Mouse (Mus musculus): ENCODE data around the gene Arl15.
A peak's percentile ranks its signal among the peaks of the same experiment; 100 is the strongest.

Gene Arl15

DNA sequence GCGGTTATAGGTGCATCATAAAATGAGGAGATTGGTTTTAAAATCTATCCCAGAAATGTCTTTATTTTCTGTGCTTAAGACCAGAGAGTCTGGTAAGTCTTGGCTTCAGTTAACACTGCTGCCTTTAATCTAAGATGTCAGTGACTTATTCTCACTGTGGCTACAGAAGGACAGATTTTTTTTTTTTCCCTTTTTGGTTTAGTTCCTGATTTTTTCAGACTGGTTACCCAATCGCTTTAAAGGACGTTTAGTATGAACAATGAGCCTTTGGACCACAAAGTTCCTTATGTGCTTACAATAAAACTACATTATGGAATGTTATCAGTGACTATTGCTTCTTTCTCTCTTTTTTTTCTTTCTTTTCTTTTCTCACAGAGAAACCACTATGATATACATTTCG lies 81.4 kb downstream of the Arl15 start:
- DNase-seq = no peak

DNA sequence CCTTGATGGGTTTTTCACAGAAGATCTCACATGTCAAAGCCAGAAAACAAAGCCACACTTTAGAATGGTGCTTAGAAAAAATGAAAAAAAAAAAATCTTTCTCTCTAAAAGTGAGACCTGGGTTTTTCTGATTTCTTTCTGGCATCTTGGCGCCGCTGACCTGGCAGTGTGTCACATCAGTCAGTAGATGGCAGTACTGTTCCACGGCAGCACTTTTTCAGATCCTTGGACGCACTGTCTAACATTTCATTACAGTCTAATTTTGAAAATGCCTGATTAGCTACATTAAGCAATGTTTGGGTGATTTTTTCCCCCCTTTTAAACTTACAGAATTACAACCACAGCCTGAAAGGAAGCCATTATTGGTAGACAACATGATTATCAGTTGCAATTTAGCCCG lies 83.1 kb downstream of the Arl15 start:
- DNase-seq = peak; percentile 56

DNA sequence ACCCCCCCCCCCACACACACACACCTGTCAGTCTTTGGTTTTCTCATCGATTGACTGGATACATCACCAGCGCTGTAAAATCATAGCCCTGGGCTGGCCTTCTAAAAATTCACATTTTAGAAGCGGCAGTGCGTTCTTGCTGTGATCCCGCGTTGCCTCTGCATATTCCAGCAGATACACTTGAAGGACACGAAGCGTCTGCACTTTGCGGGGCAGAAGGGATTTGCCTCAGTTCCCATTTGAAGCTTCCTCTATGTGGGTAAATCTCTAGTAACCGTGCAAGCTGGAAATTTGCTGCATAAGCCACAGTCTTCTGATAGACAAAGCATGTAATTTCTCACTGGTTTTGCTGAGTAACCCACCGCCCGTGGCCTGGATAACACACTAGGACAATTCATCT lies 84.3 kb downstream of the Arl15 start:
- no peak for DNase-seq

DNA sequence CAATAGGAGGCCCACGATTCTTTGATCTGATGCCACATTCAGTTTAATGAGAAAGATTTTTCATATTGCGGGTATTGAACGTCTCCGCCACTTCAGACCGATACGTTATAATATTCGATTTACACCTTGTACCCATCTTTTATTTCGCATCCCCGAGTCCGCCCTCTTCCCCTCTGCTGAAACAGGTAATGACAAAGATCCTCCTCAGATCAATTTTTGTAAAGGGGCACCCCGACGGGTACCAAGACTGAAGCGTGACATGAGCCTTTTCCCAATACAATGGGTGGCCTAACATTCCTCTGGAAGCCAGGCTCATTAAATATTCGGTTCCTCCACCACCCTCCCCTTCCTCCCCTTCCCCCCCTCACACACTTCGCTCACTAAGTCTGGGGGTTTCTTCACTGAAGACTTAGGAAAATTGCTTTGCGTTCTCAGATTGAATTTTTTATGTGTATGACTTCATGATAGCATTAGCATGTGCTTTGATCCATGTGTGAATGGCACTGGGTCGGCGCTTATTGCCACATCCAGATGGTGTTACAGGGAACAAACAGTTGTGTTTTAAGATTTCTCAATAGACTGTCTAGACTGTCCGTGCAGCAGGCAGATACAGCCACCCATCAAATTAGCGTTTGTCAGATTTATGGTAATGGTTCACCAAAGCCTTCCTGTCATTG lies 85.5 kb downstream of the Arl15 start:
- DNase-seq = no peak

DNA sequence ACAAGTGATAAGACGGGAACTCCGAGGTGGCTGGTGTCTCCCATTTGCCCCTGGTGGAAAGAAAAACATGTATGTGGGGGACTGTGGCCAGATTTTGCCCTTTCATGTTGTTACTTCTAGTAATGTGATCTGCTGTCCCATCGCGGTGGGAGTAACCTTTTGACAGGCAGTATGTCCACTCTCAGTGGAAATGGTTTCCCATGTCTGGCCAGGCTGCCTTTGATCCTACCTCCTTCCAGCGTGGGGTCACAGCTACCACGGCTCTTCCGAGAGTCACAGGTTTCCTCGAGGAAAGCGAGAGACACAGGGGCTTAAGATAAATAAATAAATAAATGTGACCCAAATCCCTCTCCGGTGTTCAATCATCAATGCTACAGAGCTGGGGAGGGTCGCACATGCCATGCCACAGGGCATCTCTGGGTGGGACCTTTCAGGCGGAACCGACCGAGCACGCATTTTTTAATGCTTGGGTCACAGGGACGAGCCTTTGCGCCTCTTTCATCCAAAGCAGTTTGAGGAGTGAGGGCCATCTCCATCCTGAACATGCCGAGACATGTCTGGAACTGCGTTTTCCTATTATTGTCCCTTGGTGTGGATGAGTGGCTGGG lies 86.4 kb downstream of the Arl15 start:
- DNase-seq = no peak

DNA sequence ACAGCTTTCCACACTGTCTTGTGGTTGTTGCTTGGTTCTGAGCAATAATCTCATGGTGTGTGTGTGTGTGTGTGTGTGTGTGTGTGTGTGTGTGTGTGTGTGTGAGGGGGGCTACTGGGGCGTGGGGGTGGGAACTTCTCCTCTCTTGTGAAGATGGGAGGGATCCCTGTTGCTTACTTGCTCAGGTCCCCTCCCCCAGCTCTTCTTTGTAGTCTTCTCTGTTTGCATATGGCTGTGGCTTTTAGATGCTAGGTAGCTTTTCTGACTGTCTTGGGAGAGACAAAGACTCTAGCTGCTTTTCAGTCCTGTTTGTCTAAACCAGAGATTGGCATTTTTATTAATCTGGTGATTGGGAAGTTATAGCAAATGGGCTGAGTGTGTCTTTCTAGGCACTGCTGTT lies 88.7 kb downstream of the Arl15 start:
- DNase-seq = no peak

DNA sequence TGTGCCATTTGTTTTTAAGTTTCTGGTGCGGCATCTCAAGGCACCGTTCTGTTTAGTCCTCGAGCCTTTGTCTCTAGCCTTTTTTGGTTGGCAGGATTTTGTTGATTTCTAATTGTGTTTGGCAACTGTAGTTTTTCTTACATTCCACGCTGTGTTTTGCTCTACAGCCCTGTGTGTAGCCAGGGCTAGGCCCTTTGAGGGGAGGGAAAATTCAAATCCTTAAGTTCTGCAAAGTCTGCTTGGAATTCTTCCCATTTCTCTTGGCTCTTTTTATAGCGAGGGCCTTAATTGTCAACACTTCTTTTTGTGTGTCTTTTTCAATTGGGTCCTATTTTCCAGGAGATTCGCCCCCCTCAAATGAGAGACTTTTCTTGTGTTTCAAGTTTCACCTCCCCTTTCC lies 92.8 kb downstream of the Arl15 start:
- no peak for DNase-seq

DNA sequence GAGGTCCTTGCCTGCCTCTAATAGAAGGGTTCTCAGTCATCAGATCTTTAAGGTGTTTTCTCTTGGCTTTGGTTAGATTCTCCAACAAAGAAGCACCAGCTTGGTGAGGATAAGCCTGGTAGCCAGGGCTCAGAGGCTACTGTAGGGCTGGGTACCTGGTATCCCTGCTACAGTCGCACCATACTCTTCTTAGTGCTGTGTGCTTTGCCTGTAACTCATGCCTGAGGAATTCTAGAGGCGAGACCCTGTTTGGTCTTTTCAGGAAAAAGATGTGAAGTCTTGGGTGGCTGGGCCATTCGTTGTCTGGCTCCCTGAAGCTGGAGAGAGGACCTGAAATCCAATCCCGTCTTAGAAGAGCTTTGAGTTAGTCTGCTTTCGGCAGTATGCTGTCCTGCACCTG lies 93.8 kb downstream of the Arl15 start:
- no peak for DNase-seq

DNA sequence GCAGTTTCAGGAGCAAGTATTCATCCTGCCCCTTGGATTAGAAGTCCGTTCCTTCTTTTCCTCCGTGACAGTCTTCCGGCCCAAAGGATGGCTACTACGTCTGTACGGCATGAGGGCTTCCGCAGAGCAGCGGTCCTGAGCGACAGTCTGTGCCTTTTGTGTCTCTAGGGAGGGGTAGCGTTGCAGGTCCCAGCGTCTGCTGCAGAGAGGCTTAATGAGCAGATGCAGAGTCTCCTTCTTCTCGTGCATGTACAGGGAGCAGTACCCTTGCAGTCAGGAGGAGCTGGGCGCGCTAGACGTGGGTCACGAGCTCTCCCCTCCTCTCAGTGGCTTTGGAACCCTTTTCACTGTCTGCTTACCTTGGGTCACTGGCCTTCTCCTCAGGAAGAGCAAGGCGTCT lies 94.4 kb downstream of the Arl15 start:
- DNase-seq = no peak

DNA sequence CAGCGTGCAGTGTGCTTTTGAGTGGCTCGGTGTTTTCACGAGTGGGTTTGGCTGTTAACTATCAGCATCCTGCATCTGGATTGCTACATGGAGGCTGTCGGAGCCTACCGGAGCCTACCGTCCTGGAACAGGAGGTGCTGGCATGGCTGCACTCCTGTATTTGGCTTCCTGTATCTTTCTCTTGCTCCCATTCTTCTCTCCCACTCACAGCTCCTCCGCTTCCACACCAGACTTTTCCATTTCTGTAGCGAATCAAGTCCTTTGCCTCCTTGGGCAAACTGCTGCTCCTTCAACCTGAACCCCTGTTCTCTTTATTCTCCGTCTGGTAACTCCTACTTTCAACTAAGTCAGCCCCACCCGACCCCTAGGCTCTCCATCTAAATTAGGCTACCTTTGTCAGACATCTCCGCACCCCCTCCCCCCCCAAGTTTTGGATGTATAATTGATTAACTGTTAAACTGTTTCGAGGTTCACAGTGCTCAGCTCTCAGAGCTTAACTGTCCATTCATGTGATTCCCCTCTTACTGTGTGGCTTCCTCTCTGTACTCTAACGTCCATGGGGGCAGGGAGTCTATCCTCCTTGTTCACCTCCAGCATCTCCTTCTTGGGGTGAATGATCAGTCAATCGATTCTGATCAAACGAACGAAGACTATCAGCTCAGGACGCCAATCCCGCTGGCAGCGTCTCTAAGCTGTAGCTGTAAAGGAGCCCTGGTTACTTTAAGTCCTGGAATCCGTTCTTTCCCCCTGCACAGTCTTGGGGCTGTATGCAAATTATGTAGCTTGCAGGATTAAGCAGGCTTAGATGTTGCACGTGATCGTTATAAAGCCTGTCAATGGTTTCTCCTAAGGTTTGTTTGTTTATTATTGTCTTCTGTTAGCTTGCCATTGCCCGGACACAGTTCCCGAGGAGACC lies 95.1 kb downstream of the Arl15 start:
- DNase-seq = no peak

DNA sequence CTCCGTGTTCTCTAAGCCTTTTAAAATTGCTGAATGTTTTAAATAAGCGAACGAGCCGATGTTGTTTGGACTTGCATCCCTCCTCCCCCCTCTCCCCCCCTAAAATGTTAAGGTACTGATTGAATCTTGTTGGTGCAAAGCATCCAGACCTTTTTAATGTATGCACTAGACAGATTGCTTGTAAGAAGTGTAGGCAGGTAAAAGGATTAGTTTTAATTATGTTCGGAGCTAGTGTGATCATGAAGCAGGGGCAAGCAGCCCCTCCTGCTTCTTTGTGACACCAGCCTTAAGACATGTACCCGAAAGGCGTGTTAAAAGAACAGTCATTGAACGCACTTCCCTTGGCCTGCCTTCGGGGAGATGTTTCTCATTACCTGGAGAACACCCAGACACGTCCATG lies 102.4 kb downstream of the Arl15 start:
- no peak for DNase-seq

DNA sequence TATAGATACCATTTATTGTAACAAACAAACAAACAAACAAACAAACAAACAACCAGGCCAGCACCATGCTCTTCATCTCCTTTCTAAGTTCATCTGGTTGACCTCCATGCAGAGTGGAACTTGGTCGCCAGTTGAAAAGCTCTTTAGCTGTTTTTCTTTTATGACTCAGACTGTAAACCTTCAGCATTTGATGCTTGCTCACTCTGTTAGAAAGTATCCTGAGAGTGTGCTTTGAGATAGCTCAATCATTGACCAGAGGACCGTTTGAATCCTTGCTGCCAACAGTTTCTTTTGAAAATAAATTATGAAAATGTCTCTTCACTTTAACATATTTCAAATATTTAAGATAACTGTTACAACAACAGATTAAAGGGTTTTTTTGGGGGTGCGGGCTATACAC lies 103.2 kb downstream of the Arl15 start:
- no peak for DNase-seq

DNA sequence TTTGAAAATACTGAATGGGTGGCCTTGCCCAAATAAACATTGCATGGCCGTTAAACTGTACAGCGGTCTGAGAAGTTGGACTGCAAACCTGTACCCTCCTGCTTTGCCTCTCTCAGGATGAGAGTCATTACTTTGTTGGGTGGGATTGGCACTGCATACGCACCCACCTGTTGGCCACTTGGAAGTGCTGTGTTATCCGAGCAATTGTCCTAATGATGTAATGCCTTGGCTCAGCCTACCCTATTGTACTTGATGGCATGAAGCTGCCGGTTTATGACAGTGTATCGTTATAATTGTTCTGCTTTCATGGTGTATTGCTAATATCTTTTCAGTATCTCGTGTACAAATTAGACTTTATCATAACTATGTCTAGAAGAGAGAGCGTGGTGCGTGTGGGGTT lies 103.6 kb downstream of the Arl15 start:
- DNase-seq = no peak

DNA sequence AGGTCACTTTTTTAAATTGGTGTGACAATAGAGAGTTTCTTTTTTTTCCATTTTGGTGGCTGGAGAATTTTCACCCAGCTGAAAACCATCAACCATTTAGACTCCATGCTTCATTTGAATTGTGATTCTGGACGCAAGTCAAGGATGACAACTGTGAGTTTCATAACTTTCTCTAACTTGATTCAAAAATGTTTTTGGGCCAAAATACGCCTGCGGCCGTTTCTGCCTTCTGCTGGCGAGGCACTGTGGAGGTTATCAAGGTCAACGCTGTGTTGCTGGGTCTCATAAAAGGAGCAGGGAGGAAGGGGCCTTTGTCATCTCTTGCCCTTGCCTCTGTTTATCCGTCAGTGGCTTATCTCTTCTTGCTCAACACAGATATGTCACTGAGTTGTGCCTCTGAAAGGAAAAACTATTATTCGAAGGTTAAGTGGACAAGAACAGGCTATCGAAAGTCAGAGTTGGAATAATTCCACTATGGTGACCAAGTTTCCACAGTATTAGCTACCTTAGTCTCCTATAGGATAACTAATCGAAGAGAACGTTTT lies 106.8 kb downstream of the Arl15 start:
- DNase-seq = no peak

DNA sequence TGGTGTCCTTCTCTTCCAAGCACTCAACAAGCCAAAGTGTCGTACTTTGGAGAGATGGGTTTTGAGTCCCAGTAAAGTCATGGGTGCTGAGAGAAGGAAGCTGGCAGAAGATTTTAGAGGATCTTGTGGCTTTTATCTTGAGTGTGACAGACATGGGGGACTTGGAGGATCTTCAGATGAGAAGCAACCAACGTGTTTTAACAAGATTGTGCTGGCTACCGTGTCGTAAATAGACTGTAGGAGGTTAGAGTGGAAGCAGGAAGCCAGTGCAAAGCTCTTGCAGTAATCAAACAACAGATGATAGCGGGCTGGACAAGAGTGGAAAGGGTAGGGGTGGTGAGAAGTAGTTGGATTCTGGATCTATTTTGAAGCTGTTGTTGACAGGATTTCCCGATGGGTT lies 109.0 kb downstream of the Arl15 start:
- DNase-seq = no peak

DNA sequence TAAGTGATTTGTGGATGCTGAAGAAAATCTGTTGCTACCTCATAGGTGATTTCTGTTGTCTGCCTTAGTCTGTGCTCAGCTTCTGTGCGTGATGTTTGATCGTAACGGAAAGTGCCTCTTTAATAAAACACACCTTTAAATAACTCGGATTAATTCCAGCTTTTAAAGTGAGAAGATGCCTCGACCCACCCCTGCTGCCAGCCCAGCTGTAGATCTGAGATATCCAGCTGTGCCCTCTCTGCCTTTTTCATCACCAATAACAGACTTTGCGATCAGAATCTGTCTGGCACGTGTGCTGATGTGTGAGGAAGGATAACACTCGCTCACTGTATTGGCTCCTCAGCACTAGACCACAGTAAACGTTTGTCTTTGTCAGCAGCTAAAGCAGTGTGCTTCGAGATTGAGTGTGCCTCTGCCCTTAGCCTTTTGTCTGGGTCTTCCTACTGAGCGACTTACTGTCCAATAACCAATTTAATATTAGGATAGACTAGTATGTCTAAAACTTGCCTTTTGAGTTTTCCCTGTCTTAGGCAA lies 117.7 kb downstream of the Arl15 start:
- no peak for DNase-seq

DNA sequence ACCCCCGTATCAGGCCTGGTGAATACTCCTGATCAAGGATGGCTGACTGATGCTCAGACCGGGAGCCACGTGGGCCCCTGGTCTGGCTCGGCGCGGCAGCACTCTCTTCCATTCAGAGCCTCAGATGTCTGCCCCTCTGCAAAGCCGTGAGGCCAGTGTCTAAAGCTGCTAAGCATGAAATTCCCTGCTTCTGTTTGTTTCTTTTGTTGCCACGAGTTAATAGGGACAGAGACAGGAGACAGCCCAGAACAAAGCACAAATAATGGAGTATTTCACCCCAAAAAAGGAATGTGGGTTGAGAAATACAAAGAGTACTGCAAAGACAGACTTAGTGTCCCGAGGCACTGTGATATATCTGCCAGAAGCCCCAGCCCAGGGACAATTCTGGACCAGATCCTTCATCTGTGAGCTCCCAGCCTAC lies 120.3 kb downstream of the Arl15 start:
- no peak for DNase-seq

DNA sequence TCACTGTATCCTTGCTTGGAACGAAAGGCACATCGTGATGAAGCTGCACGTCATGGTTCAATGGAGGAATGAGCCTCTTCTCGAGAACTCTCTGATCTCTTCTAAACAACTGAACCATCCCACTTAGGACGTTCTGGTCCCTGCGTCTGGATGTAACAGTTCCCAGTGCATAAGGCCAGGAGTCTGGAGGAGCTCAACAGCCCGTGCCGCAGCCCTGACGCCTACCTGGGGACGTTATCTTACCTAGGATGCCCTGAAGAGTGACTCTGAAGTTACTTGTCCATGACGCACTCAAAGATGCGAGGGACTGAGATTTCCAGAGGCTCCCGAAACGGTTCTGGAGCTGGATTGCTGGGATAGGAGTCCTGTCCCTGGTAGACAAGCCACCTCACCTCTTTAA lies 121.4 kb downstream of the Arl15 start:
- no peak for DNase-seq

DNA sequence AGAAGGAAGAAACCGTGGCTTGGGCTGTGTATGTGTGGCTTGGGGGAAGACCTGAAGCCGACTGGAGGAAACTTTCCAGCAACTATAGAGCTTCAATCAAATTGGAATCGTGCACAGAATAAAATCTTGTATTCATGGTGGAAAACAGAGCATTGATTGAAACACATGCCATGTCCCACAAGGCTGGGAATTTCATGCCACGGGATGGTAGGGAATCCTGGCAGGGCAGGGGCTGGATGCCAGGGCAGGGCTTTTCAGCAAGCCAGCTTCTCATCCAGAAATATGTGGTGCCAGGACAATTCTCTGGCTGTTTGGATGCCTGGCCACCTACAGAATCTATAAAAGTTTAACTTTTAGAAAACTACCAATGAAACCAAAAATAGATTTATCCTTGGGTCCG lies 122.5 kb downstream of the Arl15 start:
- DNase-seq = no peak

DNA sequence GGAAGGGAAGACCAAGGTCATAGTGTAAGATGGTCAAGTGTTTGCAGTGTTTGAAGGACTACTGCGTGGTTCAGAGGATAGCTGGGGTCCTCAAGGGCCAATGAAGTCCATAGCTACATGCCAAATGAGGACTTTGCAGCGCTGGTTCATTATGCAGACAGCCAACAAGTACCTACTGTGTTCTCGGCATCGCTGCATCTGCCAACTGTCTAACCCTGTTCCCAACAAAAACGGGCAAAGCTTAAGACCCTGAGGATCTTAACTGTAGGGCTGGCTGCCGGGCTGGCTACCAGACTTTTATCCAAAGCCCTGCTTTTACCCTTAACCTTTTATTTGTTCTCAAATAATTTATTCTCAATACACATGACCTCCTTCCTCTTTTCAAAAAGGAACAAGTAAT lies 123.1 kb downstream of the Arl15 start:
- DNase-seq = no peak

DNA sequence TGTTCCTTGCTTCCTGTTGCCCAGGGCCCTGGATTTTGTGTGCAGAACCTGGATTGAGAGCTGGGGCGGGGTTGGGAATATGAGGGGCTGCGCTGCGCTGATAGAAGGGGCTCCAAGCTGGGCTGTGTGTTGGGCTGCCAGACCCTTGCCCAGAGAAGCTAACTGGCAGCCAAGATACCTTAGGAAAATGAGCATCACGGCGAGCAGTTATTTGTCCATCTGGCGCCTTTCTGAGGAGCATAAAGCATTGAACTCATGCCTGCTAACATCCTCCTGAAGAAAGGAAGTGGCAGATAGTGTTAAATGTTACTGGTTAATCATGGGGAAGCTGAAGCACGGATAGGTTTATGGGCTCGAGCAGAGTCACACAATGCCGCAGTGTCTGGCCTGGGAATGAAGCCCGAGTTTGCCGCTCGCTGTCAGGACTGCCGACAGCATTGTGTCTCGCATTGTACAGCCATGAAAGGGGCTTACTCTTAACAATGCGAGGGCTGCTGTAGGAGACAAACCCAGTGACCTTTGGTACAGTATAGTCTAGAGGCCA lies 123.6 kb downstream of the Arl15 start:
- DNase-seq = no peak

DNA sequence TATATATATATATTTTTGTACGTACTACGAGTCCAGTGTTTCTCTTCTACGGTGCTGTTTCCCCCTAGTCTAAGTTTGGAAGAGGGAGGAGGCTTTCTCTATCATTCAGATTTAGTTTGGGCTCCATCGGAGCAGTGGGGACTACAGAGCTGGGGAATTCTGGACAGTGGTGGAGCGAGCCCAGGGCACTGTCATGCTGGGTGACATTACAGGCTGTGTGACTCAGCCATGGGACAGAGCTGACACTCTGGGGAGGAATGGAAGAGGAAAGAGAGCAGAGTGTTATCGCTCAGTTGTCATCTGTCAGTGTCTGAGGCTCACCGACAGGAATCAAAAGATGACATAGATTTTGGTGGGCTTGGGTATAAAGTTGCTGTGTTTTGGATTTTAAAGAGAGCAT lies 124.4 kb downstream of the Arl15 start:
- DNase-seq = no peak

DNA sequence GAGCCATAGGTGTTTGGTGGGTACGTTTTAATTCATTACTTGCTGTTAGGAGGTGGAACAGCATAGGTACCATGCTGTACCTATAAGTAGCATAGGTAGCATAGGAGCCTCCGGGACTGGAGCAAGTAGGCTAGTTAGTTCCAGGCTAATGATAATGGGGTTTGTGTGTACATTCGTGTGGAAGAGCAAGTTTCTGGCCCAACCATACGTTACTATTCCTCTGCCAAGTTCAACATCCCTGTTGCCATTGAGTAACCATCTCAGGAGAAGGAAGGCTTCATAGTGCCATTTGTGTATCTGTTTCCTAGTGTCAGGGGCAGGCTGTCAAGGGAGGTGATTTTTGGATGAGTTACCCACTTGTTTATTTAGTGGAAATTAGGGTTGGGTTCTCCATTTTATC lies 141.4 kb downstream of the Arl15 start:
- DNase-seq = no peak

Measured in thymus, postnatal 25 days (tissue).